ENCODE assay signal across 8 mouse cellular contexts in the genomic region with DNA sequence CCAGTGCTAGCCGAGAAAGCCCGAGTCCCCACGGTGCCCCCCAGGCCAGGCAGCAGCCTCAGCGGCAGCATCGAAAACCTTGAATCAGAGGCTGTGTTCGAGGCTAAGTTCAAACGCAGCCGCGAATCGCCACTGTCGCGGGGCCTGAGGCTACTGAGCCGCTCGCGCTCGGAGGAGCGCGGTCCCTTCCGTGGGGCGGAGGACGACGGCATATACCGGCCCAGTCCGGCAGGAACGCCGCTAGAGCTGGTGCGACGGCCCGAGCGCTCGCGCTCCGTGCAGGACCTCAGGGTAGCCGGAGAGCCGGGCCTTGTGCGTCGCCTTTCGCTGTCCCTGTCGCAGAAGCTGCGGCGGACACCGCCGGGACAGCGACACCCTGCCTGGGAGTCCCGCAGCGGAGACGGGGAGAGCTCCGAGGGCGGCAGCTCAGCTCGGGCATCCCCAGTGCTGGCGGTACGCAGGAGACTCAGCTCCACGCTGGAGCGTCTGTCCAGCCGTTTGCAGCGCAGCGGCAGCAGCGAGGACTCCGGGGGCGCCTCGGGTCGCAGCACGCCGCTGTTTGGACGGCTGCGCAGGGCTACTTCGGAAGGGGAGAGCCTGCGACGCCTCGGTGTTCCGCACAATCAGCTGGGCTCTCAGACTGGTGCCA. TPM values are rescaled to one million over a fixed set of nuclear protein-coding genes. Genes with fewer than 3 reads are reported as not detected.
DNase-seq lines count a peak whose midpoint lies in the region; ATAC-seq and TF ChIP-seq lines count a peak whose summit lies in the region.

No protein-coding gene starts in this region.

- peaks cover 16% of the 10 kb centered on the region for H3K27me3 ChIP-seq in lung, postnatal 0 days (replicated peaks; ENCODE audit: insufficient read depth, low read length)
- H3K27me3 ChIP-seq in forebrain, embryonic 10.5 days (ENCODE audit: poor library complexity, severe bottlenecking): peaks cover 86% of the 10 kb centered on the region
- peaks cover 44% of the 10 kb centered on the region for H3K27me3 ChIP-seq in midbrain, embryonic 15.5 days (replicated peaks)

- 0 out of 2 replicates have a peak, but pooled peaks cover 6% of the 10 kb centered on the region for H3K4me1 ChIP-seq in lung, postnatal 0 days (ENCODE audit: insufficient read depth, low read depth, low read length)
- peaks cover 67% of the 10 kb centered on the region for H3K4me1 ChIP-seq in forebrain, embryonic 10.5 days
- peaks cover 21% of the 10 kb centered on the region for H3K4me1 ChIP-seq in midbrain, embryonic 15.5 days

- peak; percentile 71 for ATAC-seq in lung, postnatal 0 days
- ATAC-seq in midbrain, embryonic 15.5 days (replicated peaks): peak; percentile 43

- no peaks in the 10 kb centered on the region for H3K36me3 ChIP-seq in lung, postnatal 0 days (ENCODE audit: insufficient read depth, low read length)
- H3K36me3 ChIP-seq in forebrain, embryonic 10.5 days (replicated peaks): no peaks in the 10 kb centered on the region
- H3K36me3 ChIP-seq in midbrain, embryonic 15.5 days (replicated peaks): no peaks in the 10 kb centered on the region

- no peaks in the 10 kb centered on the region for H3K9me3 ChIP-seq in lung, postnatal 0 days (ENCODE audit: low read length)
- H3K9me3 ChIP-seq in forebrain, embryonic 10.5 days: no peaks in the 10 kb centered on the region
- H3K9me3 ChIP-seq in midbrain, embryonic 15.5 days: no peaks in the 10 kb centered on the region

- H3K9ac ChIP-seq in lung, postnatal 0 days (replicated peaks; ENCODE audit: low read depth): 0 out of 2 replicates have a peak overlapping the region, but pooled peaks have one; percentile 13
- peak overlapping the region; percentile 25; the same call in 1 of the 2 replicates for H3K9ac ChIP-seq in midbrain, embryonic 15.5 days

- peak; percentile 33 for DNase-seq in lung, postnatal 0 days (ENCODE audit: low spot score)
- DNase-seq in lung, postnatal 25 days (ENCODE audit: low spot score): no peak
- peak; percentile 54 for DNase-seq in forebrain, embryonic 10.5 days (ENCODE audit: extremely low spot score, low spot score)
- peak; percentile 72 for DNase-seq in kidney, postnatal 10 days
- DNase-seq in right cerebral cortex, adult 2 months (ENCODE audit: low spot score in 2 of 2): no peak
- DNase-seq in thymus, adult 18-20 months: no peak
- no peak for DNase-seq in right cerebral cortex, postnatal 14 days

- peak overlapping the region; percentile 58 for H3K4me2 ChIP-seq in lung, postnatal 0 days (replicated peaks; ENCODE audit: low read depth, low read length)
- peak overlapping the region; percentile 53 for H3K4me2 ChIP-seq in midbrain, embryonic 15.5 days

- H3K27ac ChIP-seq in lung, postnatal 0 days (ENCODE audit: low read length): no peak overlapping the region
- H3K27ac ChIP-seq in forebrain, embryonic 10.5 days: peak overlapping the region; percentile 84
- peak overlapping the region; percentile 10; the same call in 1 of the 2 replicates for H3K27ac ChIP-seq in midbrain, embryonic 15.5 days

- no peak for TF ChIP-seq EP300 in lung, postnatal 0 days (IDR thresholded peaks at IDR 0.05)

- 5% methylated on average over 58 of the region's 71 CpGs for WGBS in lung, postnatal 0 days
- WGBS in forebrain, embryonic 10.5 days: under 1% methylated on average over 71 of the region's 71 CpGs
- WGBS in midbrain, embryonic 15.5 days: under 1% methylated on average over 70 of the region's 71 CpGs

- 0 out of 2 replicates have a peak, but pooled peaks have one; percentile 11 for TF ChIP-seq CTCF in lung, postnatal 0 days (IDR thresholded peaks at IDR 0.05)

- peak overlapping the region; percentile 29 for H3K4me3 ChIP-seq in lung, postnatal 0 days (ENCODE audit: low read depth, low read length)
- H3K4me3 ChIP-seq in forebrain, embryonic 10.5 days: peak overlapping the region; percentile 53
- H3K4me3 ChIP-seq in midbrain, embryonic 15.5 days: peak overlapping the region; percentile 33

RNA-seq across cellular contexts. Expression of gene Gmppa, which starts 12.8 kb away (rescaled TPM):
- polyA plus RNA-seq in lung, postnatal 0 days (2015; fragmentation: Nextera tagmentation; extraction: Ambion mirVana): 58.4 and 58.9 TPM in 2 replicates
- 55.9 and 60.1 TPM in 2 replicates for polyA plus RNA-seq in forebrain, embryonic 10.5 days (2016; fragmentation: Nextera tagmentation; extraction: Ambion mirVana)
- polyA plus RNA-seq in midbrain, embryonic 15.5 days (2015; fragmentation: Nextera tagmentation; extraction: Ambion mirVana): 86.1 and 98.7 TPM in 2 replicates

RNA-seq across cellular contexts. Expression of gene Asic4, which starts 27.3 kb away (rescaled TPM):
- polyA plus RNA-seq in lung, postnatal 0 days (2015; fragmentation: Nextera tagmentation; extraction: Ambion mirVana): not detected in 2 replicates
- polyA plus RNA-seq in forebrain, embryonic 10.5 days (2016; fragmentation: Nextera tagmentation; extraction: Ambion mirVana): 3.1 and 3.4 TPM in 2 replicates
- 64.4 and 73.2 TPM in 2 replicates for polyA plus RNA-seq in midbrain, embryonic 15.5 days (2015; fragmentation: Nextera tagmentation; extraction: Ambion mirVana)

RNA-seq across cellular contexts. Expression of gene Speg, which starts 47.9 kb away (rescaled TPM):
- 15.4 and 16.4 TPM in 2 replicates for polyA plus RNA-seq in lung, postnatal 0 days (2015; fragmentation: Nextera tagmentation; extraction: Ambion mirVana)
- 23.2 and 29.3 TPM in 2 replicates for polyA plus RNA-seq in forebrain, embryonic 10.5 days (2016; fragmentation: Nextera tagmentation; extraction: Ambion mirVana)
- 20.8 and 21.3 TPM in 2 replicates for polyA plus RNA-seq in midbrain, embryonic 15.5 days (2015; fragmentation: Nextera tagmentation; extraction: Ambion mirVana)

RNA-seq across cellular contexts. Expression of gene Chpf, which starts 56.2 kb away (rescaled TPM):
- polyA plus RNA-seq in lung, postnatal 0 days (2015; fragmentation: Nextera tagmentation; extraction: Ambion mirVana): 31.2 and 31.6 TPM in 2 replicates
- 20.1 and 20.5 TPM in 2 replicates for polyA plus RNA-seq in forebrain, embryonic 10.5 days (2016; fragmentation: Nextera tagmentation; extraction: Ambion mirVana)
- polyA plus RNA-seq in midbrain, embryonic 15.5 days (2015; fragmentation: Nextera tagmentation; extraction: Ambion mirVana): 42.3 and 45.8 TPM in 2 replicates

RNA-seq across cellular contexts. Expression of gene Tmem198, which starts 56.4 kb away (rescaled TPM):
- 1.1 and 1.3 TPM in 2 replicates for polyA plus RNA-seq in lung, postnatal 0 days (2015; fragmentation: Nextera tagmentation; extraction: Ambion mirVana)
- 4.5 and 6.1 TPM in 2 replicates for polyA plus RNA-seq in forebrain, embryonic 10.5 days (2016; fragmentation: Nextera tagmentation; extraction: Ambion mirVana)
- 59.2 and 60.0 TPM in 2 replicates for polyA plus RNA-seq in midbrain, embryonic 15.5 days (2015; fragmentation: Nextera tagmentation; extraction: Ambion mirVana)

Comparison
In these comparisons a context has a peak if more than half of its experiments do, and no peak if none do; other contexts are left out.
1. DNase-seq: peak in lung, postnatal 0 days (single experiment), forebrain, embryonic 10.5 days (single experiment) and kidney, postnatal 10 days (single experiment); none in lung, postnatal 25 days (single experiment), right cerebral cortex, adult 2 months (0 of 2), thymus, adult 18-20 months (0 of 2) and right cerebral cortex, postnatal 14 days (single experiment).
2. RNA of gene Asic4, which starts 27.3 kb away (polyA plus RNA-seq): 64.4 to 73.2 TPM in midbrain, embryonic 15.5 days; 3.1 to 3.4 TPM in forebrain, embryonic 10.5 days and not detected in lung, postnatal 0 days; every median in the first group is over 10 times any median in the second.
3. Peak in every context shown above with its lines, with median percentiles within 50 percentile points of each other: H3K4me3 ChIP-seq.